Mouse (Mus musculus) limb, embryonic 14.5 days (tissue): ENCODE measurements around the gene Rap1gds1. TPM values are rescaled to one million over a fixed set of nuclear protein-coding genes. Genes with fewer than 3 reads are reported as not detected.

Experiments
- ATAC-seq: fragments of 200-750 bp; cut with Nextera tagmentation; 2 replicates; pipeline ENCODE4 v1.8.0; 2017; ENCODE audit warnings: low read depth, moderate number of reproducible peaks, moderate TSS enrichment; ENCODE audit not compliant: low FRiP score
- DNase-seq: peaks from one replicate; pipeline ENCODE4 v3.0.0-alpha.2; 2015; ENCODE audit warnings: low spot score
- H3K27ac ChIP-seq: fragments of 300-500 bp; sonication (generic); replicated peaks from 2 replicates; pipeline ENCODE4 v1.5.1; 2014; ENCODE audit warnings: low read depth, mild to moderate bottlenecking, low read length, moderate library complexity, mixed read lengths
- H3K27me3 ChIP-seq: fragments of 300-500 bp; sonication (generic); 2 replicates; pipeline ENCODE4 v1.6.1; 2014; ENCODE audit warnings: low read length, mixed read lengths; ENCODE audit not compliant: control insufficient read depth, insufficient read depth
- H3K36me3 ChIP-seq: fragments of 300-500 bp; sonication (generic); 2 replicates; pipeline ENCODE4 v1.6.1; 2014; ENCODE audit warnings: mild to moderate bottlenecking, low read length, moderate library complexity, mixed read lengths; ENCODE audit not compliant: control insufficient read depth, insufficient read depth
- H3K4me1 ChIP-seq: fragments of 300-500 bp; sonication (generic); 2 replicates; pipeline ENCODE4 v1.6.1; 2014; ENCODE audit warnings: antibody characterized with exemption, low read length, mixed read lengths; ENCODE audit not compliant: control insufficient read depth, insufficient read depth
- H3K4me2 ChIP-seq: fragments of 300-500 bp; sonication (generic); replicated peaks from 2 replicates; pipeline ENCODE4 v1.6.1; 2014; ENCODE audit warnings: low read depth, mild to moderate bottlenecking, low read length, moderate library complexity; ENCODE audit not compliant: severe bottlenecking
- H3K4me3 ChIP-seq: fragments of 300-500 bp; sonication (generic); replicated peaks from 2 replicates; pipeline ENCODE4 v1.5.1; 2014; ENCODE audit warnings: low read length
- H3K9ac ChIP-seq: fragments of 300-500 bp; sonication (generic); 2 replicates; pipeline ENCODE4 v1.6.1; 2014; ENCODE audit warnings: mild to moderate bottlenecking, low read depth, low read length, moderate library complexity; ENCODE audit not compliant: severe bottlenecking
- H3K9me3 ChIP-seq: fragments of 300-500 bp; sonication (generic); 2 replicates; pipeline ENCODE4 v1.6.1; 2016; ENCODE audit warnings: low read length; ENCODE audit not compliant: control insufficient read depth
- POLR2A ChIP-seq: fragments of 200-500 bp; IDR thresholded peaks from 2 replicates; pipeline ENCODE4 v1.8.0; 2012; ENCODE audit warnings: inconsistent platforms, mild to moderate bottlenecking, moderate library complexity, borderline replicate concordance; ENCODE audit not compliant: insufficient read depth, insufficient read length; ENCODE audit errors: extremely low read depth
- WGBS: fragments of 180-500 bp; shearing (Covaris S2); extraction: QIAGEN DNeasy Blood & Tissue Kit; methylation state at CpG from one replicate; pipeline ENCODE4 v1.1.7; 2014; 5-methylcytosine and 5-hydroxymethylcytosine counted together
- polyA plus RNA-seq, 2 experiments: library from polyadenylated mRNA; depleted of rRNA in 1 of 2; stranded (reverse) in 1 of 2; unstranded in 1 of 2; fragments of >200 nt; fragmentation: Nextera tagmentation in 1 of 2; extraction: Ambion mirVana in 1 of 2; gene quantifications; 2 replicates each; pipeline versions ENCODE4 v1.2.1 to v1.2.3; 2012 to 2014

The Rap1gds1 gene
- polyA plus RNA-seq, 2 experiments, result 32.2 to 48.7 TPM

DNA sequence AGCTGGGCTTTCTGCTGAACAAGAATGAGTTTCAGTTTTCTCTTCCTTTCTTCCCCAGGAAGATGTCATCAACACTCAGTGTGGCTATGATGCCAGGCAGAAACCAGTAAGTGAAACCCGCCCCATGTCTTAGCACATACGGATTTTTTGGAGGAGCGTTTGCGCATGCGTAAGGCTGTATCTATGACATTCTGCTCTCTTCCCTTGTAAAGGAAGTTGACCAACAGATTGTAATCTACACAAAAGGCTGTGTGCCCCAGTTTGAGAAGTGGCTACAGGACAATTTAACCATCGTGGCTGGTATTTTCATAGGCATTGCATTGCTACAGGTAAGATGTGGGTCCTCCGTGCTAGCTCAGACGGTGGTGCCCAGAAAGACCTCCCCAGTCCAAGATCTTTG is 176.9 kb downstream of the Rap1gds1 start:
- H3K36me3 ChIP-seq, result peaks cover 24% of the 10 kb centered on the region; the same call in 1 of the 2 replicates
- no peak overlapping the region for H3K4me3 ChIP-seq
- H3K27me3 ChIP-seq, result no peaks in the 10 kb centered on the region
- no peak for TF ChIP-seq POLR2A
- H3K27ac ChIP-seq, result no peak overlapping the region
- H3K9me3 ChIP-seq, result no peaks in the 10 kb centered on the region
- 0 out of 2 replicates have a peak, but pooled peaks cover 3% of the 10 kb centered on the region for H3K4me1 ChIP-seq
- no peak overlapping the region for H3K9ac ChIP-seq
- no peak for ATAC-seq
- WGBS, result 97% methylated on average over 8 of the region's 8 CpGs
- no peak overlapping the region for H3K4me2 ChIP-seq
- no peak for DNase-seq

DNA sequence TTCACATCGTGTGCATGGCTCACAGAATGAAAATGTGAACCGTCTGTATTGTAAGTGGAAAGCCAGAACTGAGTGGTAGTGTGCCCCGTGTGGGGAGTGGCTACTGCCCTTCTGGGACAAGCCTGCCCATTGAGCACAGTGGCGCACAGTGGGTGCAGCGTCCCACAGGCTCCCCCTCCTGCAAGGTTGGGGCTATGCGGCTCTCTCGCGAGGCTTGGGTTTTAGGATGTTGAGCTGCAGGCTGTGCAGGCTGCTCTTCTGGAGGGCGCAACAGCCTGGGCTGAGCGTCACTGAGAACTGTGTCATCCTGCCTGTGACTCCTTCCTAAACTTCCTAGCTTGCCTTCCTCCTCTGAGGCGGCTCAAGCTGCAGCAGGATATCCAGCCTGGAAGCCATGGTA is 177.5 kb downstream of the Rap1gds1 start:
- no peaks in the 10 kb centered on the region for H3K9me3 ChIP-seq
- 87% methylated on average over 11 of the region's 11 CpGs for WGBS
- H3K4me3 ChIP-seq, result no peak overlapping the region
- no peak for DNase-seq
- no peaks in the 10 kb centered on the region for H3K27me3 ChIP-seq
- TF ChIP-seq POLR2A, result no peak
- no peak overlapping the region for H3K27ac ChIP-seq
- ATAC-seq, result no peak
- H3K9ac ChIP-seq, result no peak overlapping the region
- H3K4me2 ChIP-seq, result no peak overlapping the region
- peaks cover 19% of the 10 kb centered on the region; the same call in 1 of the 2 replicates for H3K36me3 ChIP-seq
- H3K4me1 ChIP-seq, result 0 out of 2 replicates have a peak, but pooled peaks cover 3% of the 10 kb centered on the region

- no peak overlapping the region for H3K4me2 ChIP-seq
- no peaks in the 10 kb centered on the region for H3K27me3 ChIP-seq
- H3K9ac ChIP-seq, result no peak overlapping the region
- TF ChIP-seq POLR2A, result no peak
- H3K4me1 ChIP-seq, result peaks cover 8% of the 10 kb centered on the region; the same call in 1 of the 2 replicates
- no peak overlapping the region for H3K27ac ChIP-seq
- ATAC-seq (no peak), DNase-seq (no peak)
- 39% methylated on average over 5 of the region's 5 CpGs for WGBS
- H3K36me3 ChIP-seq, result peaks cover 6% of the 10 kb centered on the region; the same call in 1 of the 2 replicates
- H3K4me3 ChIP-seq, result no peak overlapping the region
- H3K9me3 ChIP-seq, result no peaks in the 10 kb centered on the region
Measured at GRCm38 (mm10) chr3:138893520-138893919, 181.5 kb downstream of the Rap1gds1 start.

DNA sequence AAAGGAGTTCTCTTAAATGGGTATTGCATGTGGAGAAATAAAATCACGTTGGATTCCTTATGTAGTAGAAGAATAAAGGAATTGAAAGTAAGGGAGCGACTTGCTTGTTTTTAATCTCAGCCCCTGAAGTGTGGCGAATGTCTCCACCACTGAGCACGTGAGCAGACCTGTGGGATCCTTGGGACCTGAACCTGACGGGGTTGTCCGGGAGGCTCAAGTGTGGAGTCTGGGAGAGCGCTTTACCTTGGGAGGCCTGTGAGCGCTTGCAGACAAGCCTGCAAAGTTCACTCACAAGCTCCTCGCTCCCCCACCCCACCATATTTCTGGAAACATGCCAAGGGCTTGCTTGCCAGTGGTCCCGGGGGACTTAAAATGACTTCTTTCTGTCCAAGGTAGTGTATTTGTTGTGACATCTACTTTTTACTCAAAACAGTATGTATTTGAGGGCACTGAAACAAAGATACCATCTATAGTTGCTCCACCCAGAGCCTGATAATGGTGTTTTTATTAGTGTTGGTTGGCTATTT is 185.2 kb downstream of the Rap1gds1 start:
- TF ChIP-seq POLR2A, result no peak
- H3K36me3 ChIP-seq, result no peaks in the 10 kb centered on the region
- H3K27ac ChIP-seq, result no peak overlapping the region
- H3K27me3 ChIP-seq, result no peaks in the 10 kb centered on the region
- H3K9ac ChIP-seq, result no peak overlapping the region
- ATAC-seq (peak; percentile 47; the same call in 1 of the 2 replicates), DNase-seq (no peak)
- peaks cover 8% of the 10 kb centered on the region; the same call in 1 of the 2 replicates for H3K4me1 ChIP-seq
- no peak overlapping the region for H3K4me2 ChIP-seq
- no peaks in the 10 kb centered on the region for H3K9me3 ChIP-seq
- WGBS, result 44% methylated on average over 10 of the region's 10 CpGs
- H3K4me3 ChIP-seq, result no peak overlapping the region

DNA sequence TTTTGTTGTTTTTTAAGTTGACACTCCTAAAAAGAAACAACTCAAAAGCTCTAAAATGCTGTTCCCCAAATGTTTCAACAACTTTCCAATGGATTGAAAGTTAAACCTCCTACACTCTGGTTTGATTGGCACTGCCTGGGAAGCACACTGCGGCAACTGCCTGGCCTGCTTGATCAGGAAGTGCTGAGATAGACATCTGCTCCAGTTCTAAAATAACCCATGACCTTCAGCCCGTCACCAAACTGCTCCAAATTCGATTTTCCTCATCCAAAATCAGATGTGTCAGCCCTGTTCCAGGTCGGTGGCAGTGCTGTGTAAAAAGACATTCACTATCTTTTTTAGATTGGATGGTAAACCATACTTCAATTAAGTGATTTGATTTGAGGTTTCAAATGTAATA is 185.8 kb downstream of the Rap1gds1 start:
- H3K27ac ChIP-seq, result no peak overlapping the region
- no peak for DNase-seq
- 67% methylated on average over 4 of the region's 4 CpGs for WGBS
- no peaks in the 10 kb centered on the region for H3K36me3 ChIP-seq
- H3K4me3 ChIP-seq, result no peak overlapping the region
- peaks cover 8% of the 10 kb centered on the region; the same call in 1 of the 2 replicates for H3K4me1 ChIP-seq
- no peak overlapping the region for H3K9ac ChIP-seq
- TF ChIP-seq POLR2A, result no peak
- no peaks in the 10 kb centered on the region for H3K27me3 ChIP-seq
- H3K9me3 ChIP-seq, result no peaks in the 10 kb centered on the region
- no peak overlapping the region for H3K4me2 ChIP-seq
- ATAC-seq, result no peak
